Mouse (Mus musculus) cerebellum, postnatal 14 days (tissue): Measurements from ENCODE around the gene Ccl27a.

Source experiments
- DNase-seq, 2 experiments: peaks; one replicate each; pipeline ENCODE4 v3.0.0; 2021; ENCODE audit warnings: mixed read lengths in 2 of 2

The Ccl27a gene

GRCm38 (mm10) chr4:41754797-41755337 lies 19.2 kb downstream of the Ccl27a start, which contains the start of gene Galt:
TSS of gene Galt (plus strand) at chr4:41755228.
- DNase-seq, result peak in 1 of 2 experiments; percentile 83

DNA sequence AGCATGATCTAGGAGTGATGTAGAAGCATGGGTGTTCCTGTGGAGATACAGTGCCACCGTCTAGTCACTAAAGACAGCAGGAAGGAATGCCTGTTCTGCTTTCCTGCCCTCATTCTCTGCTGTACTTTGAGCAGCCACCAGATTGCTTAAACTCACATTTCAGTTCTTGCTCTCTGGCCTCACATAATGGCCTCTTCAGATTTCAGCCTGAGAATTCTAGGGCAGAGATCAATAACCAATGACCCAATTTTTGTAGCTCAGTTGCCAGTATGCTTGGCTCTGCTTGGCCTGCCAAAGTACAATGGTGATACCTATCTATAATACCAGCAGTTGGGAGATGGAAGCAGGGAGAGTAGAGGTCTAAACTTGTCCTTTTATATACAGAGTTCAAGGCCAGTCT lies 29.0 kb downstream of the Ccl27a start:
- DNase-seq, result no peak

DNA sequence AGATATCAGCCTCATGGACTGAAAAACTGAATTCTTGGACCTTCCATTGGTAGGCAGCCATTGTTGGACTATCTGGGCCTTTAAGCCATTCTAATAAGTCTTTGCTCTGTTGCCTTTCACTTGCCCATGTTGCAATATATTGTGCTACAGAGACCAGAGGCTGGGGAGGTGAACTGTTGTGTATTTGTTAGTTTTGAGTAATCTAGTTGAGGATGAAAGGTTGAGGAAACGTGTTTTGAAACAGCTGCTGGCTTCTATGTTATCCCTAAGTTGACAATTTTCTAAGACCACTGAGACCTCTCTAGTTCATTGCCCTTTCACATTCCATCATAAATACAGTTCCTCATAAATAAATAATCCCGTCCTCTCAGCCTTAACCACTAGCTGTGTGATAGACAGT lies 29.9 kb downstream of the Ccl27a start:
- DNase-seq, result no peak

- DNase-seq, result peak; percentile 93 to 95
Measured at GRCm38 (mm10) chr4:41741158-41741560, 32.9 kb downstream of the Ccl27a start.

DNA sequence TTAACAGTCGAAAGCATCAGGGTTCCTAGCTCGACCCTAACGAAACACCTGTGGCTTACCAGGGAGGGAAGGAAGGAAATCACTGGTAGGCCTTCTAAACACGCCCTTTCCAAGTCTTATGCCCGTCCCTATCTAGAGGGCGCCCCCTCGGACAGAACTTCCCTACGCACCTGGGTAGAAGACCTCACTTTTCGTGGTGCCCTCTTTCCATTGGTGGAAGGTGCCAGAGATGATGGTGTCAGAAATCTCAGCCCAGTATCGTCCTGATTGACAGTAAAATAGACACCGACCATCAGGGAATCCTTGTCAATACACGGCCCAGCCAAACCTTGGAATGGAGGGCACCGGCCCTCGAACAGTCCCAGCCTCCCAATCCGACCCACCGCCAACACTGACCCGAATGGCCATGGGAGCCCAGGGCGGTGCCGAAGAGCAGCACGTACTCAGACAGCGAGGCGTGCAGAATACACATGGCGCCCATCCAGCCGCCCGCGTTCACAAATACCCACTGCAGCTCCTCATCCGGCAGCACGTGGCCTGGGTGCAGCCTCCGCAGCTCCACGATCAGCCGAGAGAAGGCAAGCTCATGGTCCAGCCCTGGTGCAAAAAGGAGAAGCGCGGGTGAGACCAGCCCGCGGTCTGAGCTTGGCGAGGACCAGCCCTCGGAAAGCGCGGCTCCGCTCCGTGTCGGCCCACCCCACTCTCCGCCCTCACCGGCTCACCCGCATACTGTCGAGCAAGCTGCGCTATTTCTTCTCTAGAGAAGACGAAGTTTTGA lies 33.5 kb downstream of the Ccl27a start:
- peak; percentile 72 to 78 for DNase-seq

DNA sequence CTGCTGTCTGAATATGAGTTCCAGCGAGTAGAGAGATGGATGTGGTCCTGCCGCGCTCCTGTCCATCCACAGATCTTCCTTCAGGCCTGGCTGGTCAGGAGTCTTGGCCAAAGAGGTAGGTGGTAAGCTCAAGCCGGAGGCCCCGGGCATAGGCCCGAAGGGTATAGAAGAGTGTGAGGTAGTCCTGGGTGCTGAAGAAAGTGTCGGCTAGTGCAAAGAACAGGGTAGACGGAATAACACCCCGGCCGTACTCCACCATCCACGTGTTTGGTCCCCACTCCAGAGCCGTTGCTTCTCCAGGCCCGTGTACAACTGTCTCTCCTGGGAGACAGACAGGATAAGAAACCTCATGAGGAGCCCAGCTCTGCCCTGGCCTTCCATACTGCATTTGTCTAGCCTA lies 34.8 kb downstream of the Ccl27a start:
- no peak for DNase-seq

DNA sequence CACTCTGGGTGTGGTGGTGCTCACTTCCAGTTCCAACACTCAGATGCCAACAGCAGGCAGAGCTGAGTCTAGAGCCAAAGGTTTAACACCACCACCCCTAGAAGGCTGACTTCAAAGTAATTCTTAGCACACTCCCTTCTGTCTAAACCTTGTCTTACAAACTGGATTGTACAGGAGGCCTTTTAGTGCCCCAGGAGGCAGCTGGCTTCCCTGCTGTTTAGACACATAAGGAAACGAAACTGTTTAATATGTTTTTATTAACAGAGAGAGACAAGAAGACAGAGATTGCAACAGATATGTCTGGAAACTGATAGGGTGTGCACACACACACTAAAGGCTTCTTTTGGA lies 35.8 kb downstream of the Ccl27a start:
- no peak for DNase-seq

- peak; percentile 83 to 85 for DNase-seq
Measured at GRCm38 (mm10) chr4:41737602-41738255, 36.3 kb downstream of the Ccl27a start.

GRCm38 (mm10) chr4:41731052-41731765 lies 42.8 kb downstream of the Ccl27a start, which contains the start of gene Arid3c:
TSS of gene Arid3c (minus strand) at chr4:41731142.
- DNase-seq, result no peak

GRCm38 (mm10) chr4:41726826-41727621 lies 47.0 kb downstream of the Ccl27a start:
- DNase-seq, result no peak

DNA sequence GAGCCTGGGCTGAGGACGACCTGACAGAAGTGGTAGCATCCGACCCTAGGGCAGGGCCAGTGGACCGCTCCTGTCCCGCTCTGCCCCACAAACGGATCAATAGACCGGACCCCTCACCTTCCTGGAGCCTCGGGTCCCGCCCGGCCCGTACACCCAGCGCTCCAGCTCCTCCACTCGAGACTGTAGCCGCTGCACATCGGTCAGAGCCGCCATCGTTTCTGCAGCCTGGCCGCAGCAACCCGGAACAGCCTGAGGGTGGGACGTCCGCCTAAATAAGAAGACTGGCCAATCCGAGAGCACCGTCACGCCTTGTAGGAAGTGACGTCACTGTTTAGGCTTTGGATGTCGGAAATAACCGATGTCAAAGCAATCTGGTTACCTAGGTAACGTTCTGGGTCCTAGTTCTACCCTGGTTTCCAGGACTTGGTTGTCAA lies 51.1 kb downstream of the Ccl27a start, which contains the start of gene Dctn3:
TSS of gene Dctn3 (minus strand) at position 253 of the 434 bp plus-strand sequence.
- peak; percentile 87 to 91 for DNase-seq
